Mouse (Mus musculus) kidney, postnatal 14 days (tissue): ENCODE results near the gene Cask.
A peak's percentile ranks its signal among the peaks of the same experiment; 100 is the strongest.
"Not testable (repeated sequence)": the region's sequence is repeated elsewhere in the genome, so short reads cannot be mapped to it uniquely, and the experiment has no call there.

ENCODE experiments used
- DNase-seq: peaks from one replicate; pipeline ENCODE4 v3.0.0; 2022; ENCODE audit warnings: mixed read lengths

Gene Cask

GRCm38 (mm10) chrX:13851285-13851684 lies at the start of gene Cask:
Cask (minus strand) TSS chrX:13851367.
- no peak for DNase-seq

GRCm38 (mm10) chrX:13889976-13890375 lies 38.8 kb upstream of the Cask start:
- DNase-seq, result no peak

GRCm38 (mm10) chrX:13884348-13884747 lies 33.2 kb upstream of the Cask start:
- DNase-seq, result no peak

GRCm38 (mm10) chrX:13881969-13882368 lies 30.8 kb upstream of the Cask start:
- no peak for DNase-seq

GRCm38 (mm10) chrX:13860145-13860544 lies 9.0 kb upstream of the Cask start:
- no peak for DNase-seq

GRCm38 (mm10) chrX:13859051-13859450 lies 7.9 kb upstream of the Cask start:
- DNase-seq, result no peak

GRCm38 (mm10) chrX:13848473-13848872 lies 2.7 kb downstream of the Cask start:
- DNase-seq, result no peak

GRCm38 (mm10) chrX:13847502-13847851 lies 3.7 kb downstream of the Cask start:
- peak; percentile 12 for DNase-seq

- peak; percentile 91 for DNase-seq
Observed at GRCm38 (mm10) chrX:13846653-13847501, 4.3 kb downstream of the Cask start.

- peak; percentile 52 for DNase-seq
Observed at GRCm38 (mm10) chrX:13845858-13846652, 5.1 kb downstream of the Cask start.

- DNase-seq, result no peak
Observed at GRCm38 (mm10) chrX:13845141-13845857, 5.9 kb downstream of the Cask start.

GRCm38 (mm10) chrX:13822792-13823191 lies 28.4 kb downstream of the Cask start:
- DNase-seq, result no peak

GRCm38 (mm10) chrX:13798754-13799153 lies 52.4 kb downstream of the Cask start:
- no peak for DNase-seq

GRCm38 (mm10) chrX:13765672-13766071 lies 85.5 kb downstream of the Cask start:
- DNase-seq, result no peak

GRCm38 (mm10) chrX:13765024-13765423 lies 86.1 kb downstream of the Cask start:
- no peak for DNase-seq

- peak; percentile 3 for DNase-seq
Observed at GRCm38 (mm10) chrX:13757279-13758005, 93.7 kb downstream of the Cask start.

GRCm38 (mm10) chrX:13741110-13741509 lies 110.1 kb downstream of the Cask start:
- no peak for DNase-seq

GRCm38 (mm10) chrX:13730785-13731184 lies 120.4 kb downstream of the Cask start:
- DNase-seq, result not testable (repeated sequence)

- DNase-seq, result peak; percentile 1
Observed at GRCm38 (mm10) chrX:13729835-13730480, 121.2 kb downstream of the Cask start.

- no peak for DNase-seq
Observed at GRCm38 (mm10) chrX:13725573-13726403, 125.4 kb downstream of the Cask start.

- DNase-seq, result no peak
Observed at GRCm38 (mm10) chrX:13720296-13720829, 130.8 kb downstream of the Cask start.
